Mouse (Mus musculus) embryonic facial prominence, embryonic 11.5 days (tissue): ENCODE data around the gene Mvb12a. TPM values are rescaled to one million over a fixed set of nuclear protein-coding genes. Genes with fewer than 3 reads are reported as not detected.

ENCODE experiments used
- ATAC-seq: fragments of 200-750 bp; cut with Nextera tagmentation; replicated peaks from 2 replicates; pipeline ENCODE4 v1.8.0; 2017; ENCODE audit warnings: low read depth; ENCODE audit not compliant: insufficient number of reproducible peaks, low FRiP score, low TSS enrichment
- DNase-seq: peaks from one replicate; pipeline ENCODE4 v3.0.0-alpha.2; 2015; ENCODE audit warnings: low spot score
- H3K27ac ChIP-seq: fragments of 300-500 bp; sonication (generic); replicated peaks from 2 replicates; pipeline ENCODE4 v1.5.1; 2014; ENCODE audit warnings: mild to moderate bottlenecking, low read depth, low read length, control low read depth
- H3K27me3 ChIP-seq: fragments of 300-500 bp; sonication (generic); 2 replicates; pipeline ENCODE4 v1.6.1; 2014; ENCODE audit warnings: mild to moderate bottlenecking, low read length, moderate library complexity, mixed read lengths; ENCODE audit not compliant: control insufficient read depth, insufficient read depth
- H3K36me3 ChIP-seq: fragments of 300-500 bp; sonication (generic); replicated peaks from 2 replicates; pipeline ENCODE4 v1.6.1; 2014; ENCODE audit warnings: low read depth, mild to moderate bottlenecking, low read length, moderate library complexity, mixed read lengths; ENCODE audit not compliant: control insufficient read depth, insufficient read depth
- H3K4me1 ChIP-seq: fragments of 300-500 bp; sonication (generic); 2 replicates; pipeline ENCODE4 v1.6.1; 2014; ENCODE audit warnings: low read length, mixed read lengths; ENCODE audit not compliant: control insufficient read depth, insufficient read depth
- H3K4me2 ChIP-seq: fragments of 300-500 bp; sonication (generic); 2 replicates; pipeline ENCODE4 v1.6.1; 2014; ENCODE audit warnings: low read depth, mild to moderate bottlenecking, control low read depth, low read length, moderate library complexity
- H3K4me3 ChIP-seq: fragments of 300-500 bp; sonication (generic); 2 replicates; pipeline ENCODE4 v1.5.1; 2014; ENCODE audit warnings: low read depth, low read length, control low read depth
- H3K9ac ChIP-seq: fragments of 300-500 bp; sonication (generic); replicated peaks from 2 replicates; pipeline ENCODE4 v1.6.1; 2014; ENCODE audit warnings: mild to moderate bottlenecking, control low read depth, low read length
- H3K9me3 ChIP-seq: fragments of 300-500 bp; sonication (generic); replicated peaks from 2 replicates; pipeline ENCODE4 v1.6.1; 2016; ENCODE audit warnings: mild to moderate bottlenecking, low read length, inconsistent platforms, mixed read lengths; ENCODE audit not compliant: control insufficient read depth
- WGBS: fragments of 180-500 bp; shearing (Covaris S2); extraction: QIAGEN DNeasy Blood & Tissue Kit; methylation state at CpG from one replicate; pipeline ENCODE4 v1.1.7; 2014; 5-methylcytosine and 5-hydroxymethylcytosine counted together
- polyA plus RNA-seq: library from polyadenylated mRNA; unstranded; fragments of >200 nt; fragmentation: Nextera tagmentation; extraction: Ambion mirVana; gene quantifications from 2 replicates; pipeline ENCODE4 v1.2.1, GENCODE M21; 2014

The Mvb12a gene
- polyA plus RNA-seq, 1 experiment from 2014 or later: 53.4 TPM

DNA sequence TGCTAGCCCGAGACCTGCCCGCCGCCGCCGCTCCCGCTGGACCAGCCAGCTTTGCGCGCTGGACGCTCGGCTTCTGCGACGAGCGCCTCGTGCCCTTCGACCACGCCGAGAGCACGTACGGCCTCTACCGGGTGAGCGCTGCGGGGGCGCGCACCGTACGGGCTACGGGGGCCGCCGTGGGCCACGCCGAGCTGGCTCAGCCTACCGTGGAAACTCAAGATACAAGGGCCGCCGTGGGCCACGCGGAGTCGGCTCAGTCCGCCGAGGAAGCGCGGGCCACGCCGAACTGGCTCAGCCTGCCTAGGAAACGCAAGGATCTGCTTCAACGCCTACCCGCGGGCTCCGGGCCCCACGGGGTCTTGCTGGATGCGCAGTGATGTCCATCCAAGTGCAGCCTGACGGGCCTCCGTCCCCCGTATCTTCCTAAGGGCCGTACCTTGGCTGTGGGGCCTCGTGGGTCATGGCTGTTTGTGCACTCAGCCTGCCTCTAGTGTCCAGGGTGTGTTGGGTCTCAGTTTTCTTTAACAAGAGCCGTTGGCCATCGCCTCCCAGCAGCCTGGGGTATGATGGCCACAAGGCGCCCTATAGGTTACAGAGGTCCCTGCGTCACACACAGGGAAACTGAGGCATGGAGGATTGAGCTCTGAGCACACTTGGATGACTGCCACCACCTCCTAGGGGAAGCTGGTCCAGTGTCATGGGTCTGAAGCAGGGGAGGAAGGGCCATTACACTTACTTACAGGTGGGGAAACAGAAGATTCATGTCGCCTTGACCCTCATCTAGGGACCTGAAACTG lies 49.9 kb downstream of the Mvb12a start:
- ATAC-seq (peak; percentile 49; the same call in 1 of the 2 replicates), DNase-seq (peak; percentile 59)
- H3K4me2 ChIP-seq: peak overlapping the region; percentile 78
- no peaks in the 10 kb centered on the region for H3K36me3 ChIP-seq
- no peaks in the 10 kb centered on the region for H3K9me3 ChIP-seq
- H3K27me3 ChIP-seq: no peaks in the 10 kb centered on the region
- peaks cover 3% of the 10 kb centered on the region; the same call in 1 of the 2 replicates for H3K4me1 ChIP-seq
- WGBS: 5% methylated on average over 60 of the region's 60 CpGs
- peak overlapping the region; percentile 94 for H3K27ac ChIP-seq
- H3K9ac ChIP-seq: peak overlapping the region; percentile 94
- peak overlapping the region; percentile 84 for H3K4me3 ChIP-seq

DNA sequence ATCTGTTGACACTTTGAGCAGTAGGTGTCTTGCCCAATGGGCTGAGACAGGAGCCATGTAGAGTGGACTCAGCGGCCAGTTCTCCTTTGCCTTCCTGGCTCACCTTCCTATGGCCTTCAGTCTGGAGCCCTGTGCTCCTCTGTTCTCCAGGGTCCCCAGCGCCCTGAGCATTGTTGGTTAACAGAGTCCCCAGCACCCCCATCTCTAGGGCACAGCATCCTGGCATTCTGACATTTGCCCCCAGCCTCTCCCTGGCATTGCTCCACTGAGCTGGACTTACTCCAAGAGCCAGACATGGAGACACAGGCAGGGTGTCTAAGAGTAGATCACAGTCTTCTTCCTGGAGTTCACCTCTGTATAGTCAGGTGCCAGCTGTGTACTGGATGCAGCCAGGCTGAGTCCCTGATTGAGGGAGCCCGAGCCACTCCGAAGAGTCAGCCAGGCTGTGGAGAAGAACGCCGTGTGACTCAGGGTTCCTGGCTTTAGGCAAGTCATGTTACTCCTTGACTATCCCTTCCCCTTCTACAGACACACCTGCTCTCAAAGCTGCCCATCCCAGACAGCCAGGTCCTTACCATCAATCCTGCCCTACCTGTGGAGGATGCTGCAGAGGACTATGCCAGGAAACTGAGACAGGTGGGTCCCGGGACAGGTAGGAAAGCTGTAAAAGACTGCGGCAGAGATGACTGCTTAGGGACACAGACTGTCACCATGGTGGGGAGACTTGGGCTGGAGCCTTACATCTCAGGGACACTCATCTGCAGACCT lies 51.0 kb downstream of the Mvb12a start:
- no peak overlapping the region for H3K4me2 ChIP-seq
- no peak overlapping the region for H3K9ac ChIP-seq
- peaks cover 3% of the 10 kb centered on the region; the same call in 1 of the 2 replicates for H3K4me1 ChIP-seq
- no peaks in the 10 kb centered on the region for H3K36me3 ChIP-seq
- ATAC-seq: no peak
- H3K4me3 ChIP-seq: no peak overlapping the region; the same call in 1 of the 2 replicates
- DNase-seq: no peak
- 91% methylated on average over 8 of the region's 8 CpGs for WGBS
- H3K9me3 ChIP-seq: no peaks in the 10 kb centered on the region
- no peak overlapping the region for H3K27ac ChIP-seq
- H3K27me3 ChIP-seq: no peaks in the 10 kb centered on the region

GRCm38 (mm10) chr8:71594324-71594722 lies 51.6 kb downstream of the Mvb12a start:
- no peaks in the 10 kb centered on the region for H3K27me3 ChIP-seq
- H3K9ac ChIP-seq: no peak overlapping the region; the same call in 1 of the 2 replicates
- H3K36me3 ChIP-seq: no peaks in the 10 kb centered on the region
- no peak overlapping the region for H3K27ac ChIP-seq
- H3K9me3 ChIP-seq: no peaks in the 10 kb centered on the region
- H3K4me3 ChIP-seq: no peak overlapping the region; the same call in 1 of the 2 replicates
- DNase-seq (no peak), ATAC-seq (no peak)
- H3K4me2 ChIP-seq: no peak overlapping the region
- peaks cover 3% of the 10 kb centered on the region; the same call in 1 of the 2 replicates for H3K4me1 ChIP-seq
- whole genome bisulfite sequencing: 85% methylated on average over 4 of the region's 4 CpGs

GRCm38 (mm10) chr8:71595862-71596261 lies 53.1 kb downstream of the Mvb12a start:
- no peaks in the 10 kb centered on the region for H3K9me3 ChIP-seq
- H3K27me3 ChIP-seq: no peaks in the 10 kb centered on the region
- no peaks in the 10 kb centered on the region for H3K36me3 ChIP-seq
- no peak overlapping the region for H3K27ac ChIP-seq
- DNase-seq (peak; percentile 84), ATAC-seq (0 out of 2 replicates have a peak, but pooled peaks have one; percentile 18)
- no peak overlapping the region for H3K9ac ChIP-seq
- peaks cover 3% of the 10 kb centered on the region; the same call in 1 of the 2 replicates for H3K4me1 ChIP-seq
- WGBS: 10% methylated on average over 27 of the region's 27 CpGs
- no peak overlapping the region for H3K4me3 ChIP-seq
- H3K4me2 ChIP-seq: no peak overlapping the region

GRCm38 (mm10) chr8:71596384-71596783 lies 53.7 kb downstream of the Mvb12a start:
- H3K9me3 ChIP-seq: no peaks in the 10 kb centered on the region
- 54% methylated on average over 6 of the region's 6 CpGs for WGBS
- H3K4me3 ChIP-seq: no peak overlapping the region
- H3K9ac ChIP-seq: no peak overlapping the region
- peaks cover 3% of the 10 kb centered on the region; the same call in 1 of the 2 replicates for H3K4me1 ChIP-seq
- H3K27me3 ChIP-seq: peaks cover under 1% of the 10 kb centered on the region; the same call in 1 of the 2 replicates
- H3K27ac ChIP-seq: no peak overlapping the region
- DNase-seq (no peak), ATAC-seq (no peak)
- H3K36me3 ChIP-seq: no peaks in the 10 kb centered on the region
- no peak overlapping the region for H3K4me2 ChIP-seq

- H3K9me3 ChIP-seq: no peaks in the 10 kb centered on the region
- H3K27ac ChIP-seq: no peak overlapping the region
- 85% methylated on average over 4 of the region's 4 CpGs for WGBS
- DNase-seq (no peak), ATAC-seq (no peak)
- no peaks in the 10 kb centered on the region for H3K36me3 ChIP-seq
- no peak overlapping the region for H3K4me3 ChIP-seq
- peaks cover 3% of the 10 kb centered on the region; the same call in 1 of the 2 replicates for H3K4me1 ChIP-seq
- H3K27me3 ChIP-seq: peaks cover 5% of the 10 kb centered on the region
- H3K9ac ChIP-seq: no peak overlapping the region
- no peak overlapping the region for H3K4me2 ChIP-seq
Measured at GRCm38 (mm10) chr8:71596798-71597197, 54.1 kb downstream of the Mvb12a start.

DNA sequence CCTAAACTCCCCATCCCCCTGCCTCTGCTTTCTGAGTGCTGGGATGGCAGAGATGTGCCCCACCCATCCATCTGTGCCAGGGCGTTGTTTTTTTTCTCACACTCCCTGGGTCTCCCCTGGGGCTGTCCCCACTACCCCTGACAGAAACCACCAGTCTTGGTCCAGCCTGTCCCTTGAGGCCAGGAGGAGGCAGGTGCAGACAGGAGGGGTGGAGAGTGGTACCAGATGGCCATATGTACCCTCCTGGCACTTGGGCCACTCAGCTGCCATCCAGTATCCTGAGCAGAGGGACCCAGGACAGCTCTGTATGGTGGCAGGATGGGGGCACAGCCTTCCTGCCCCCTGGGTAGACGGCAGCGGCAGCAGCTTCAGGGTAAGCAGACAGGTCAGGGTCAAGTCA lies 54.7 kb downstream of the Mvb12a start, which contains the start of gene Fam129c:
Gene Fam129c, plus strand, starts transcription at position 198 of the 400 bp plus-strand sequence.
- Histone ChIP-seq H3K36me3 (no peaks in the 10 kb centered on the region), H3K4me3 (no peak within 1 kb of the TSS), H3K27me3 (peaks cover 11% of the 10 kb centered on the region), H3K9ac (no peak within 1 kb of the TSS), H3K4me1 (peaks cover 4% of the 10 kb centered on the region), H3K4me2 (no peak within 1 kb of the TSS), H3K9me3 (no peaks in the 10 kb centered on the region), H3K27ac (no peak within 1 kb of the TSS)
- WGBS: 70% methylated on average over 3 of the region's 3 CpGs
- no peak for DNase-seq
- ATAC-seq: no peak
